Mouse (Mus musculus) hindbrain, embryonic 11.5 days (tissue): ENCODE data around the gene Arhgef2. TPM values are rescaled to one million over a fixed set of nuclear protein-coding genes. Genes with fewer than 3 reads are reported as not detected.
A peak's percentile ranks its signal among the peaks of the same experiment; 100 is the strongest.

ENCODE experiments used
- ATAC-seq: fragments of 200-750 bp; cut with Nextera tagmentation; 2 replicates; pipeline ENCODE4 v1.8.0; 2017; ENCODE audit warnings: mild to moderate bottlenecking, moderate TSS enrichment, moderate library complexity; ENCODE audit not compliant: low FRiP score
- DNase-seq: peaks from one replicate; pipeline ENCODE4 v3.0.0-alpha.2; 2015; ENCODE audit warnings: low spot score
- H3K27ac ChIP-seq: fragments of 300-500 bp; sonication (generic); 2 replicates; pipeline ENCODE4 v1.5.1; 2014; ENCODE audit warnings: mild to moderate bottlenecking, low read depth, low read length
- H3K27me3 ChIP-seq: fragments of 300-500 bp; sonication (generic); 2 replicates; pipeline ENCODE4 v1.6.1; 2014; ENCODE audit warnings: mild to moderate bottlenecking, low read length, moderate library complexity, mixed read lengths; ENCODE audit not compliant: control insufficient read depth, insufficient read depth
- H3K36me3 ChIP-seq: fragments of 300-500 bp; sonication (generic); 2 replicates; pipeline ENCODE4 v1.6.1; 2014; ENCODE audit warnings: mild to moderate bottlenecking, low read length, moderate library complexity, mixed read lengths; ENCODE audit not compliant: control insufficient read depth, insufficient read depth
- H3K4me1 ChIP-seq: fragments of 300-500 bp; sonication (generic); replicated peaks from 2 replicates; pipeline ENCODE4 v1.6.1; 2014; ENCODE audit warnings: low read length, mixed read lengths; ENCODE audit not compliant: control insufficient read depth, insufficient read depth
- H3K4me2 ChIP-seq: fragments of 300-500 bp; sonication (generic); replicated peaks from 2 replicates; pipeline ENCODE4 v1.6.1; 2014; ENCODE audit warnings: mild to moderate bottlenecking, low read depth, low read length
- H3K4me3 ChIP-seq: fragments of 300-500 bp; sonication (generic); 2 replicates; pipeline ENCODE4 v1.5.1; 2014; ENCODE audit warnings: low read depth, low read length
- H3K9ac ChIP-seq: fragments of 300-500 bp; sonication (generic); 2 replicates; pipeline ENCODE4 v1.6.1; 2014; ENCODE audit warnings: low read depth, low read length
- H3K9me3 ChIP-seq: fragments of 300-500 bp; sonication (generic); 2 replicates; pipeline ENCODE4 v1.6.1; 2016; ENCODE audit warnings: low read length; ENCODE audit not compliant: control insufficient read depth
- WGBS: fragments of 180-500 bp; shearing (Covaris S2); extraction: QIAGEN DNeasy Blood & Tissue Kit; methylation state at CpG from one replicate; pipeline ENCODE4 v1.1.7; 2014; 5-methylcytosine and 5-hydroxymethylcytosine counted together
- polyA plus RNA-seq: library from polyadenylated mRNA; unstranded; fragments of >200 nt; fragmentation: Nextera tagmentation; extraction: Ambion mirVana; gene quantifications from 2 replicates; pipeline ENCODE4 v1.2.1, GENCODE M21; 2014

The Arhgef2 gene
- polyA plus RNA-seq, 1 experiment from 2014 or later: 181 TPM

- H3K36me3 ChIP-seq: no peaks in the 10 kb centered on the region
- ATAC-seq (peak; percentile 54), DNase-seq (no peak)
- peak overlapping the region; percentile 74 for H3K4me3 ChIP-seq
- H3K27ac ChIP-seq: no peak overlapping the region
- H3K27me3 ChIP-seq: no peaks in the 10 kb centered on the region
- no peaks in the 10 kb centered on the region for H3K4me1 ChIP-seq
- peak overlapping the region; percentile 28 for H3K4me2 ChIP-seq
- 48% methylated on average over 8 of the region's 8 CpGs for WGBS
- no peaks in the 10 kb centered on the region for H3K9me3 ChIP-seq
- no peak overlapping the region for H3K9ac ChIP-seq
These were observed 27.0 kb upstream of the Arhgef2 start for GRCm38 (mm10) chr3:88578498-88579424.

- H3K27me3 ChIP-seq: no peaks in the 10 kb centered on the region
- ATAC-seq (peak; percentile 84), DNase-seq (peak; percentile 83)
- WGBS: under 1% methylated on average over 34 of the region's 34 CpGs
- H3K4me1 ChIP-seq: no peaks in the 10 kb centered on the region
- H3K4me2 ChIP-seq: peak overlapping the region; percentile 68
- no peaks in the 10 kb centered on the region for H3K9me3 ChIP-seq
- H3K36me3 ChIP-seq: no peaks in the 10 kb centered on the region
- H3K4me3 ChIP-seq: peak overlapping the region; percentile 74
- H3K27ac ChIP-seq: no peak overlapping the region
- peak overlapping the region; percentile 67 for H3K9ac ChIP-seq
These were observed 26.2 kb upstream of the Arhgef2 start for GRCm38 (mm10) chr3:88579454-88580117.

GRCm38 (mm10) chr3:88585769-88586168, 20.0 kb upstream of the Arhgef2 start:
- 98% methylated on average over 6 of the region's 6 CpGs for WGBS
- Histone ChIP-seq H3K27me3 (no peaks in the 10 kb centered on the region), H3K36me3 (0 out of 2 replicates have a peak, but pooled peaks cover 4% of the 10 kb centered on the region)

GRCm38 (mm10) chr3:88586640-88587039, 19.1 kb upstream of the Arhgef2 start:
- H3K4me2 ChIP-seq: no peak overlapping the region
- no peak overlapping the region for H3K27ac ChIP-seq
- ATAC-seq (no peak), DNase-seq (no peak)
- H3K4me3 ChIP-seq: no peak overlapping the region
- H3K27me3 ChIP-seq: no peaks in the 10 kb centered on the region
- H3K36me3 ChIP-seq: 0 out of 2 replicates have a peak, but pooled peaks cover 4% of the 10 kb centered on the region
- no peak overlapping the region for H3K9ac ChIP-seq
- 92% methylated on average over 5 of the region's 5 CpGs for WGBS
- no peaks in the 10 kb centered on the region for H3K4me1 ChIP-seq
- H3K9me3 ChIP-seq: no peaks in the 10 kb centered on the region

More at GRCm38 (mm10) chr3:88585769-88586168, 20.0 kb upstream of the Arhgef2 start:
- Histone ChIP-seq H3K9ac (no peak overlapping the region), H3K4me2 (no peak overlapping the region), H3K27ac (no peak overlapping the region), H3K4me1 (no peaks in the 10 kb centered on the region), H3K9me3 (no peaks in the 10 kb centered on the region), H3K4me3 (no peak overlapping the region)
- no peak for ATAC-seq
- DNase-seq: no peak

GRCm38 (mm10) chr3:88590246-88590645, 15.5 kb upstream of the Arhgef2 start:
- no peak for ATAC-seq

GRCm38 (mm10) chr3:88591044-88591443, 14.7 kb upstream of the Arhgef2 start:
- no peak for ATAC-seq
- H3K4me1 ChIP-seq: no peaks in the 10 kb centered on the region
- no peak overlapping the region for H3K4me2 ChIP-seq
- H3K4me3 ChIP-seq: no peak overlapping the region
- H3K27ac ChIP-seq: 0 out of 2 replicates have a peak overlapping the region, but pooled peaks have one; percentile 17
- H3K36me3 ChIP-seq: 0 out of 2 replicates have a peak, but pooled peaks cover 4% of the 10 kb centered on the region
- no peaks in the 10 kb centered on the region for H3K9me3 ChIP-seq
- WGBS: 59% methylated on average over 3 of the region's 3 CpGs
- H3K9ac ChIP-seq: no peak overlapping the region
- H3K27me3 ChIP-seq: no peaks in the 10 kb centered on the region
- no peak for DNase-seq

More at GRCm38 (mm10) chr3:88590246-88590645, 15.5 kb upstream of the Arhgef2 start:
- H3K4me3 ChIP-seq: no peak overlapping the region
- H3K4me2 ChIP-seq: no peak overlapping the region
- H3K9me3 ChIP-seq: no peaks in the 10 kb centered on the region
- WGBS: 33% methylated on average over 5 of the region's 5 CpGs
- H3K27me3 ChIP-seq: no peaks in the 10 kb centered on the region
- no peak overlapping the region for H3K9ac ChIP-seq
- DNase-seq: peak; percentile 14
- no peaks in the 10 kb centered on the region for H3K4me1 ChIP-seq
- 0 out of 2 replicates have a peak, but pooled peaks cover 4% of the 10 kb centered on the region for H3K36me3 ChIP-seq
- H3K27ac ChIP-seq: no peak overlapping the region

- Histone ChIP-seq H3K9ac (0 out of 2 replicates have a peak overlapping the region, but pooled peaks have one; percentile 8), H3K4me2 (no peak overlapping the region), H3K4me3 (no peak overlapping the region), H3K4me1 (no peaks in the 10 kb centered on the region), H3K27me3 (no peaks in the 10 kb centered on the region), H3K36me3 (0 out of 2 replicates have a peak, but pooled peaks cover 4% of the 10 kb centered on the region), H3K27ac (no peak overlapping the region), H3K9me3 (no peaks in the 10 kb centered on the region)
- WGBS: 33% methylated on average over 9 of the region's 9 CpGs
- ATAC-seq: no peak
- peak; percentile 83 for DNase-seq
These were observed 13.6 kb upstream of the Arhgef2 start for GRCm38 (mm10) chr3:88591950-88592731.

GRCm38 (mm10) chr3:88592942-88593576, 12.7 kb upstream of the Arhgef2 start:
- WGBS: 81% methylated on average over 10 of the region's 10 CpGs
- H3K9ac ChIP-seq: no peak overlapping the region
- H3K4me2 ChIP-seq: no peak overlapping the region
- H3K9me3 ChIP-seq: no peaks in the 10 kb centered on the region
- no peaks in the 10 kb centered on the region for H3K36me3 ChIP-seq
- H3K27ac ChIP-seq: no peak overlapping the region
- no peak for ATAC-seq
- H3K4me1 ChIP-seq: no peaks in the 10 kb centered on the region
- no peak overlapping the region for H3K4me3 ChIP-seq
- no peaks in the 10 kb centered on the region for H3K27me3 ChIP-seq
- DNase-seq: no peak
